32 mouse cellular contexts compared by ENCODE assay signal in genomic region chr10:127412776-127413175, GRCm38 (mm10). TPM values are rescaled to one million over a fixed set of nuclear protein-coding genes. Genes with fewer than 3 reads are reported as not detected.
DNase-seq lines count a peak whose midpoint lies in the region; ATAC-seq and TF ChIP-seq lines count a peak whose summit lies in the region.
"Had no signal": no experiment of that assay in that cellular context is flagged by ENCODE, and none has a peak within 500 bp of the region (broad histone marks: within the 10 kb centered on the region; RNA-seq: fewer than 3 reads in every experiment).

No protein-coding gene starts in this region.

- no peak overlapping the region for H3K4me3 ChIP-seq in kidney, adult 2 months (ENCODE audit: insufficient read depth, low read depth, low read length)
- no peak overlapping the region for H3K4me3 ChIP-seq in kidney, embryonic 15.5 days (replicated peaks)
- no peak overlapping the region for H3K4me3 ChIP-seq in liver, adult 2 months (ENCODE audit: insufficient read depth, low read depth, low read length)
- no peak overlapping the region for H3K4me3 ChIP-seq in liver, embryonic 12.5 days
- no peak overlapping the region for H3K4me3 ChIP-seq in lung, postnatal 0 days (ENCODE audit: low read depth, low read length)
- H3K4me3 ChIP-seq: forebrain, embryonic 10.5 days; forebrain, embryonic 13.5 days; heart, embryonic 12.5 days; heart, embryonic 15.5 days; hindbrain, embryonic 10.5 days; hindbrain, embryonic 13.5 days had no signal

- ATAC-seq in kidney, embryonic 15.5 days (replicated peaks; ENCODE audit: low FRiP score) = no peak
- no peak for ATAC-seq in liver, embryonic 12.5 days
- ATAC-seq in lung, postnatal 0 days = no peak
- ATAC-seq: forebrain, embryonic 13.5 days; forebrain, embryonic 16.5 days; hindbrain, embryonic 16.5 days had no signal

- no peaks in the 10 kb centered on the region for H3K27me3 ChIP-seq in kidney, adult 2 months (replicated peaks; ENCODE audit: control insufficient read depth, insufficient read depth, low read length)
- H3K27me3 ChIP-seq in kidney, embryonic 15.5 days = no peaks in the 10 kb centered on the region
- no peaks in the 10 kb centered on the region for H3K27me3 ChIP-seq in liver, adult 2 months (ENCODE audit: control insufficient read depth, insufficient read depth, low read length)
- no peaks in the 10 kb centered on the region for H3K27me3 ChIP-seq in liver, embryonic 12.5 days (replicated peaks)
- H3K27me3 ChIP-seq in lung, postnatal 0 days (replicated peaks; ENCODE audit: insufficient read depth, low read length) = no peaks in the 10 kb centered on the region
- H3K27me3 ChIP-seq: CH12.LX; forebrain, embryonic 13.5 days; heart, embryonic 12.5 days; heart, embryonic 15.5 days; hindbrain, embryonic 13.5 days had no signal

- 0 out of 2 replicates have a peak, but pooled peaks cover 2% of the 10 kb centered on the region for H3K36me3 ChIP-seq in kidney, adult 2 months (ENCODE audit: control insufficient read depth, insufficient read depth, low read length)
- peaks cover 14% of the 10 kb centered on the region for H3K36me3 ChIP-seq in kidney, embryonic 15.5 days
- H3K36me3 ChIP-seq in liver, adult 2 months (ENCODE audit: control insufficient read depth, insufficient read depth, low read length) = no peaks in the 10 kb centered on the region
- peaks cover 10% of the 10 kb centered on the region for H3K36me3 ChIP-seq in liver, embryonic 12.5 days
- H3K36me3 ChIP-seq in lung, postnatal 0 days (ENCODE audit: insufficient read depth, low read length) = no peaks in the 10 kb centered on the region
- H3K36me3 ChIP-seq: heart, embryonic 15.5 days; hindbrain, embryonic 13.5 days had no signal

- no peak overlapping the region for H3K9ac ChIP-seq in kidney, embryonic 15.5 days
- H3K9ac ChIP-seq in liver, adult 2 months (ENCODE audit: low read depth, low read length) = peak overlapping the region; percentile 36; the same call in 1 of the 2 replicates
- H3K9ac ChIP-seq in liver, embryonic 12.5 days = no peak overlapping the region
- no peak overlapping the region for H3K9ac ChIP-seq in lung, postnatal 0 days (replicated peaks; ENCODE audit: low read depth)
- H3K9ac ChIP-seq: forebrain, embryonic 13.5 days; heart, embryonic 15.5 days; hindbrain, embryonic 13.5 days had no signal

- TF ChIP-seq EP300 in lung, postnatal 0 days (IDR thresholded peaks at IDR 0.05) = no peak

- no peaks in the 10 kb centered on the region for H3K9me3 ChIP-seq in kidney, embryonic 15.5 days (replicated peaks)
- H3K9me3 ChIP-seq in liver, embryonic 12.5 days (replicated peaks) = no peaks in the 10 kb centered on the region
- H3K9me3 ChIP-seq in lung, postnatal 0 days (ENCODE audit: low read length) = no peaks in the 10 kb centered on the region
- H3K9me3 ChIP-seq: forebrain, embryonic 10.5 days; forebrain, embryonic 13.5 days; G1E; heart, embryonic 12.5 days; heart, embryonic 15.5 days; hindbrain, embryonic 10.5 days; hindbrain, embryonic 13.5 days had no signal

- H3K79me2 ChIP-seq in liver, adult 2 months (ENCODE audit: control insufficient read depth, insufficient read depth, low read length) = peaks cover 20% of the 10 kb centered on the region

- whole genome bisulfite sequencing in kidney, adult 2 months = 25% methylated on average over 2 of the region's 2 CpGs
- WGBS in kidney, embryonic 15.5 days = 81% methylated on average over 2 of the region's 2 CpGs
- WGBS in liver, adult 2 months = 2% methylated on average over 2 of the region's 2 CpGs
- WGBS in liver, embryonic 12.5 days (ENCODE audit: insufficient replicate concordance) = 59% methylated on average over 2 of the region's 2 CpGs
- WGBS in lung, postnatal 0 days = 36% methylated on average over 2 of the region's 2 CpGs

- H3K4me1 ChIP-seq in kidney, adult 2 months (ENCODE audit: control insufficient read depth, insufficient read depth, low read length) = peaks cover 11% of the 10 kb centered on the region
- H3K4me1 ChIP-seq in kidney, embryonic 15.5 days = peaks cover 14% of the 10 kb centered on the region
- peaks cover 21% of the 10 kb centered on the region for H3K4me1 ChIP-seq in liver, adult 2 months (ENCODE audit: control insufficient read depth, insufficient read depth, low read length)
- peaks cover 7% of the 10 kb centered on the region; the same call in 1 of the 2 replicates for H3K4me1 ChIP-seq in liver, embryonic 12.5 days
- 0 out of 2 replicates have a peak, but pooled peaks cover 4% of the 10 kb centered on the region for H3K4me1 ChIP-seq in lung, postnatal 0 days (ENCODE audit: insufficient read depth, low read depth, low read length)

- no peak overlapping the region for H3K4me2 ChIP-seq in kidney, embryonic 15.5 days
- H3K4me2 ChIP-seq in liver, embryonic 12.5 days = no peak overlapping the region
- H3K4me2 ChIP-seq in lung, postnatal 0 days (replicated peaks; ENCODE audit: low read depth, low read length) = no peak overlapping the region
- H3K4me2 ChIP-seq: forebrain, embryonic 13.5 days; heart, embryonic 12.5 days; heart, embryonic 15.5 days; hindbrain, embryonic 13.5 days had no signal

- H3K27ac ChIP-seq in kidney, adult 2 months (ENCODE audit: insufficient read depth, low read depth, low read length) = no peak overlapping the region
- H3K27ac ChIP-seq in kidney, embryonic 15.5 days = no peak overlapping the region
- H3K27ac ChIP-seq in liver, adult 2 months (replicated peaks; ENCODE audit: insufficient read depth, low read depth, low read length) = peak overlapping the region; percentile 25; the same call in 1 of the 2 replicates
- H3K27ac ChIP-seq in liver, embryonic 12.5 days = no peak overlapping the region
- no peak overlapping the region for H3K27ac ChIP-seq in lung, postnatal 0 days (ENCODE audit: low read length)
- H3K27ac ChIP-seq: forebrain, embryonic 10.5 days; forebrain, embryonic 13.5 days had no signal

- DNase-seq in kidney, adult 2 months = peak; percentile 63
- no peak for DNase-seq in kidney, postnatal 4 days
- DNase-seq in kidney, postnatal 14 days = peak; percentile 36
- peak; percentile 62 for DNase-seq in liver, adult 2 months (ENCODE audit: extremely low read depth, low read depth, low spot score)
- no peak for DNase-seq in lung, postnatal 0 days (ENCODE audit: low spot score)
- DNase-seq: adrenal gland, adult 8-10 months; adrenal gland, postnatal 25 days; B cell, adult 2 months; cerebellum, adult 11-12 months; cerebellum, adult 8-10 months; cerebellum, postnatal 14 days; gastrocnemius, postnatal 14 days; heart, adult 18-20 months; heart, postnatal 10 days; heart, postnatal 36 days had no signal

- no peak for TF ChIP-seq POLR2A in kidney, adult 2 months (IDR thresholded peaks at IDR 0.05; ENCODE audit: low read depth, low read length)
- TF ChIP-seq POLR2A in liver, adult 2 months (IDR thresholded peaks at IDR 0.05; ENCODE audit: extremely low read depth, insufficient read depth, low read length) = no peak

- TF ChIP-seq CTCF in kidney, adult 2 months (conservative IDR thresholded peaks at IDR 0.05; ENCODE audit: insufficient read depth, insufficient read length, low read depth, low read length) = no peak
- no peak for TF ChIP-seq CTCF in liver, adult 2 months (IDR thresholded peaks at IDR 0.05; ENCODE audit: low read depth, low read length)
- no peak for TF ChIP-seq CTCF in lung, postnatal 0 days (IDR thresholded peaks at IDR 0.05)

RNA-seq across cellular contexts. Expression of gene R3hdm2, which starts 32.6 kb away (rescaled TPM):
- 93.8 and 101 TPM in 2 replicates for polyA plus RNA-seq in kidney, adult 2 months (2012; rRNA removed)
- 34.7 and 35.9 TPM in 2 replicates for polyA plus RNA-seq in kidney, embryonic 15.5 days (2015; fragmentation: Nextera tagmentation; extraction: Ambion mirVana)
- total RNA-seq in liver, adult 2 months (2014; rRNA removed) = 15.8 and 17.5 TPM in 2 replicates
- polyA plus RNA-seq in liver, adult 2 months (2012; rRNA removed) = 66.9 and 70.1 TPM in 2 replicates
- 16.7 and 19.0 TPM in 2 replicates for polyA plus RNA-seq in liver, embryonic 12.5 days (2016; fragmentation: Nextera tagmentation; extraction: Ambion mirVana)
- 21.1 and 23.9 TPM in 2 replicates for polyA plus RNA-seq in lung, postnatal 0 days (2015; fragmentation: Nextera tagmentation; extraction: Ambion mirVana)

RNA-seq across cellular contexts. Expression of gene Inhbc, which starts 42.5 kb away (rescaled TPM):
- 0.12 TPM in 1 of 2 replicates, not detected in the other for polyA plus RNA-seq in kidney, adult 2 months (2012; rRNA removed)
- 0.19 and 0.45 TPM in 2 replicates for polyA plus RNA-seq in kidney, embryonic 15.5 days (2015; fragmentation: Nextera tagmentation; extraction: Ambion mirVana)
- total RNA-seq in liver, adult 2 months (2014; rRNA removed) = 8.2 and 18.4 TPM in 2 replicates
- 58.0 and 61.8 TPM in 2 replicates for polyA plus RNA-seq in liver, adult 2 months (2012; rRNA removed)
- polyA plus RNA-seq in liver, embryonic 12.5 days (2016; fragmentation: Nextera tagmentation; extraction: Ambion mirVana) = 1.1 and 1.5 TPM in 2 replicates
- polyA plus RNA-seq in lung, postnatal 0 days (2015; fragmentation: Nextera tagmentation; extraction: Ambion mirVana) = not detected in 2 replicates
- total RNA-seq: adrenal gland, adult 8-10 months; adrenal gland, postnatal 25 days; gastrocnemius, adult 18-20 months; gastrocnemius, postnatal 14 days; heart, adult 18-20 months; heart, postnatal 10 days; heart, postnatal 36 days had no signal
- polyA plus RNA-seq: brain, embryonic 14.5 days; embryonic facial prominence, embryonic 11.5 days; embryonic facial prominence, embryonic 14.5 days; forebrain, embryonic 10.5 days; forebrain, embryonic 13.5 days; forebrain, embryonic 16.5 days; G1E; gonadal fat pad, adult 2 months; heart, embryonic 12.5 days; heart, embryonic 15.5 days; hindbrain, embryonic 16.5 days had no signal

RNA-seq across cellular contexts. Expression of gene Inhbe, which starts 58.6 kb away (rescaled TPM):
- not detected in 2 replicates for polyA plus RNA-seq in kidney, adult 2 months (2012; rRNA removed)
- not detected in 2 replicates for polyA plus RNA-seq in kidney, embryonic 15.5 days (2015; fragmentation: Nextera tagmentation; extraction: Ambion mirVana)
- 4.8 and 7.5 TPM in 2 replicates for total RNA-seq in liver, adult 2 months (2014; rRNA removed)
- polyA plus RNA-seq in liver, adult 2 months (2012; rRNA removed) = 20.8 and 22.6 TPM in 2 replicates
- polyA plus RNA-seq in liver, embryonic 12.5 days (2016; fragmentation: Nextera tagmentation; extraction: Ambion mirVana) = 0.10 and 0.16 TPM in 2 replicates
- not detected in 2 replicates for polyA plus RNA-seq in lung, postnatal 0 days (2015; fragmentation: Nextera tagmentation; extraction: Ambion mirVana)
- total RNA-seq: adrenal gland, postnatal 25 days; gastrocnemius, adult 18-20 months; gastrocnemius, postnatal 14 days; heart, adult 18-20 months; heart, postnatal 10 days; heart, postnatal 36 days had no signal
- polyA plus RNA-seq: brain, embryonic 14.5 days; embryonic facial prominence, embryonic 11.5 days; embryonic facial prominence, embryonic 14.5 days; forebrain, embryonic 10.5 days; forebrain, embryonic 16.5 days; heart, embryonic 12.5 days; hindbrain, embryonic 10.5 days; hindbrain, embryonic 13.5 days had no signal

Comparison
In these comparisons a context has a peak if more than half of its experiments do, and no peak if none do; other contexts are left out.
1. DNase-seq: peak in kidney, adult 2 months (single experiment), kidney, postnatal 14 days (single experiment) and liver, adult 2 months (single experiment); none in kidney, postnatal 4 days (0 of 2) and lung, postnatal 0 days (single experiment).
2. RNA of gene Inhbc, which starts 42.5 kb away (polyA plus RNA-seq): 58.0 to 61.8 TPM in liver, adult 2 months; 1.1 to 1.5 TPM in liver, embryonic 12.5 days, 0.19 to 0.45 TPM in kidney, embryonic 15.5 days, 0.12 TPM in kidney, adult 2 months and not detected in lung, postnatal 0 days; every median in the first group is over 10 times any median in the second.
3. RNA of gene Inhbe, which starts 58.6 kb away (polyA plus RNA-seq): 20.8 to 22.6 TPM in liver, adult 2 months; 0.10 to 0.16 TPM in liver, embryonic 12.5 days, not detected in kidney, adult 2 months, not detected in kidney, embryonic 15.5 days and not detected in lung, postnatal 0 days; every median in the first group is over 10 times any median in the second.